Comparison of ENCODE assay signal across 9 mouse cellular contexts in genomic region chr7:109578880-109579584, GRCm38 (mm10).
A peak's percentile ranks its signal among the peaks of the same experiment; 100 is the strongest.
DNase-seq lines count a peak whose midpoint lies in the region; ATAC-seq and TF ChIP-seq lines count a peak whose summit lies in the region.
"Had no signal": no experiment of that assay in that cellular context is flagged by ENCODE, and none has a peak within 500 bp of the region (broad histone marks: within the 10 kb centered on the region; RNA-seq: fewer than 3 reads in every experiment).

No protein-coding gene starts in this region.

- H3K27me3 ChIP-seq in lung, postnatal 0 days (replicated peaks; ENCODE audit: insufficient read depth, low read length): no peaks in the 10 kb centered on the region
- H3K27me3 ChIP-seq in hindbrain, embryonic 15.5 days: no peaks in the 10 kb centered on the region
- H3K27me3 ChIP-seq in stomach, embryonic 14.5 days (ENCODE audit: control insufficient read depth, insufficient read depth, low read length): no peaks in the 10 kb centered on the region

- no peaks in the 10 kb centered on the region for H3K36me3 ChIP-seq in lung, postnatal 0 days (ENCODE audit: insufficient read depth, low read length)
- H3K36me3 ChIP-seq in hindbrain, embryonic 15.5 days: no peaks in the 10 kb centered on the region
- no peaks in the 10 kb centered on the region for H3K36me3 ChIP-seq in stomach, embryonic 14.5 days (ENCODE audit: control insufficient read depth, insufficient read depth, low read length)

- H3K4me1 ChIP-seq in lung, postnatal 0 days (ENCODE audit: insufficient read depth, low read depth, low read length): peaks cover 27% of the 10 kb centered on the region; the same call in 1 of the 2 replicates
- H3K4me1 ChIP-seq in hindbrain, embryonic 15.5 days (replicated peaks): peaks cover 30% of the 10 kb centered on the region
- H3K4me1 ChIP-seq in stomach, embryonic 14.5 days (ENCODE audit: control insufficient read depth, insufficient read depth, low read length): peaks cover 17% of the 10 kb centered on the region

- 0 out of 2 replicates have a peak overlapping the region, but pooled peaks have one; percentile 8 for H3K9ac ChIP-seq in lung, postnatal 0 days (replicated peaks; ENCODE audit: low read depth)
- H3K9ac ChIP-seq in hindbrain, embryonic 15.5 days: no peak overlapping the region
- no peak overlapping the region for H3K9ac ChIP-seq in stomach, embryonic 14.5 days (replicated peaks; ENCODE audit: low read depth, low read length)

- ATAC-seq in lung, postnatal 0 days: no peak
- ATAC-seq in hindbrain, embryonic 15.5 days (ENCODE audit: low FRiP score, low read depth): no peak
- no peak for ATAC-seq in stomach, embryonic 14.5 days (ENCODE audit: insufficient number of reproducible peaks, insufficient read depth, low FRiP score, low read depth)

- H3K9me3 ChIP-seq in lung, postnatal 0 days (ENCODE audit: low read length): no peaks in the 10 kb centered on the region
- H3K9me3 ChIP-seq in hindbrain, embryonic 15.5 days: no peaks in the 10 kb centered on the region
- no peaks in the 10 kb centered on the region for H3K9me3 ChIP-seq in stomach, embryonic 14.5 days (ENCODE audit: control insufficient read depth, low read depth, low read length)

- no peak for TF ChIP-seq EP300 in lung, postnatal 0 days (IDR thresholded peaks at IDR 0.05)

- H3K4me2 ChIP-seq in lung, postnatal 0 days (replicated peaks; ENCODE audit: low read depth, low read length): no peak overlapping the region
- H3K4me2 ChIP-seq in hindbrain, embryonic 15.5 days: no peak overlapping the region
- no peak overlapping the region for H3K4me2 ChIP-seq in stomach, embryonic 14.5 days (replicated peaks; ENCODE audit: low read depth, low read length)

- peak overlapping the region; percentile 53 for H3K27ac ChIP-seq in gastrocnemius, adult 2 months
- H3K27ac ChIP-seq in lung, postnatal 0 days (ENCODE audit: low read length): peak overlapping the region; percentile 74
- H3K27ac ChIP-seq in hindbrain, embryonic 15.5 days (replicated peaks): 0 out of 2 replicates have a peak overlapping the region, but pooled peaks have one; percentile 9
- H3K27ac ChIP-seq in stomach, embryonic 14.5 days (ENCODE audit: low read length): peak overlapping the region; percentile 30; the same call in 1 of the 2 replicates

- TF ChIP-seq CTCF in gastrocnemius, adult 2 months (IDR thresholded peaks at IDR 0.05): no peak
- TF ChIP-seq CTCF in lung, postnatal 0 days (IDR thresholded peaks at IDR 0.05): no peak

- WGBS in lung, postnatal 0 days: 41% methylated on average over 2 of the region's 2 CpGs
- WGBS in hindbrain, embryonic 15.5 days: 32% methylated on average over 2 of the region's 2 CpGs
- WGBS in stomach, embryonic 14.5 days: 61% methylated on average over 2 of the region's 2 CpGs

- no peak overlapping the region for H3K4me3 ChIP-seq in gastrocnemius, adult 2 months
- no peak overlapping the region for H3K4me3 ChIP-seq in lung, postnatal 0 days (ENCODE audit: low read depth, low read length)
- no peak overlapping the region for H3K4me3 ChIP-seq in hindbrain, embryonic 15.5 days
- H3K4me3 ChIP-seq in stomach, embryonic 14.5 days (ENCODE audit: low read depth, low read length): no peak overlapping the region

- intact Hi-C loops in gastrocnemius, adult 2 months (cut with DNase I): no loop called here
- intact Hi-C loops in gastrocnemius, postnatal 36 days (cut with DNase I): no loop called here

- DNase-seq in gastrocnemius, adult 2 months: no peak
- no peak for DNase-seq in gastrocnemius, postnatal 36 days
- DNase-seq in lung, postnatal 0 days (ENCODE audit: low spot score): peak; percentile 45
- DNase-seq in lung, postnatal 36 days: no peak
- no peak for DNase-seq in adrenal gland, postnatal 25 days
- no peak for DNase-seq in MN1 (ENCODE audit: low spot score)
- DNase-seq: cerebellum, postnatal 36 days had no signal

Comparison
In these comparisons a context has a peak if more than half of its experiments do, and no peak if none do; other contexts are left out.
1. H3K27ac ChIP-seq: peak in every context shown above with its lines; median percentile 74 in lung, postnatal 0 days; 53 in gastrocnemius, adult 2 months; 30 in stomach, embryonic 14.5 days; 9 in hindbrain, embryonic 15.5 days.